Mouse (Mus musculus) hindbrain, embryonic 12.5 days (tissue): ENCODE measurements at regions not wholly inside any gene's neighbourhood (a gene's known extent, or its start where the extent isn't known, plus 50 kb on each side); places are given as distances from the start of the nearest gene placed in this dataset.

ENCODE experiments used
- ATAC-seq: fragments of 200-750 bp; cut with Nextera tagmentation; 2 replicates; pipeline ENCODE4 v1.8.0; 2017; ENCODE audit warnings: moderate TSS enrichment; ENCODE audit not compliant: low FRiP score
- H3K27ac ChIP-seq: fragments of 300-500 bp; sonication (generic); 2 replicates; pipeline ENCODE4 v1.5.1; 2016; ENCODE audit warnings: mild to moderate bottlenecking
- H3K27me3 ChIP-seq: fragments of 300-500 bp; sonication (generic); 2 replicates; pipeline ENCODE4 v1.6.1; 2016; ENCODE audit warnings: mild to moderate bottlenecking
- H3K36me3 ChIP-seq: fragments of 300-500 bp; sonication (generic); 2 replicates; pipeline ENCODE4 v1.6.1; 2016; ENCODE audit warnings: mild to moderate bottlenecking
- H3K4me1 ChIP-seq: fragments of 300-500 bp; sonication (generic); 2 replicates; pipeline ENCODE4 v1.6.1; 2016
- H3K4me2 ChIP-seq: fragments of 300-500 bp; sonication (generic); replicated peaks from 2 replicates; pipeline ENCODE4 v1.6.1; 2016; ENCODE audit warnings: mild to moderate bottlenecking
- H3K4me3 ChIP-seq: fragments of 300-500 bp; sonication (generic); 2 replicates; pipeline ENCODE4 v1.5.1; 2016; ENCODE audit warnings: mild to moderate bottlenecking
- H3K9ac ChIP-seq: fragments of 300-500 bp; sonication (generic); 2 replicates; pipeline ENCODE4 v1.6.1; 2016; ENCODE audit warnings: mild to moderate bottlenecking, moderate library complexity
- H3K9me3 ChIP-seq: fragments of 300-500 bp; sonication (generic); replicated peaks from 2 replicates; pipeline ENCODE4 v1.6.1; 2016; ENCODE audit warnings: mild to moderate bottlenecking
- WGBS: fragments of 180-500 bp; shearing (Covaris S2); methylation state at CpG from one replicate; pipeline ENCODE4 v1.1.7; 2016; 5-methylcytosine and 5-hydroxymethylcytosine counted together

- H3K27me3 ChIP-seq: no peaks in the 10 kb centered on the region
- 0 out of 2 replicates have a peak, but pooled peaks cover 6% of the 10 kb centered on the region for H3K4me1 ChIP-seq
- no peaks in the 10 kb centered on the region for H3K36me3 ChIP-seq
- H3K27ac ChIP-seq: no peak overlapping the region
- ATAC-seq: no peak
- WGBS: 86% methylated on average over 3 of the region's 3 CpGs
- H3K9me3 ChIP-seq: no peaks in the 10 kb centered on the region
- no peak overlapping the region for H3K4me3 ChIP-seq
- no peak overlapping the region for H3K9ac ChIP-seq
- no peak overlapping the region for H3K4me2 ChIP-seq
Observed at GRCm38 (mm10) chr9:120758003-120758402, 171.0 kb upstream of the Ctnnb1 start.

GRCm38 (mm10) chr9:120758632-120759031, 170.4 kb upstream of the Ctnnb1 start:
- no peak overlapping the region for H3K9ac ChIP-seq
- H3K4me3 ChIP-seq: no peak overlapping the region
- WGBS: 75% methylated on average over 1 of the region's 1 CpGs
- no peak for ATAC-seq
- no peaks in the 10 kb centered on the region for H3K9me3 ChIP-seq
- 0 out of 2 replicates have a peak, but pooled peaks cover 6% of the 10 kb centered on the region for H3K4me1 ChIP-seq
- H3K36me3 ChIP-seq: no peaks in the 10 kb centered on the region
- H3K4me2 ChIP-seq: no peak overlapping the region
- no peaks in the 10 kb centered on the region for H3K27me3 ChIP-seq
- no peak overlapping the region for H3K27ac ChIP-seq

GRCm38 (mm10) chr9:120759771-120760170, 169.2 kb upstream of the Ctnnb1 start:
- no peaks in the 10 kb centered on the region for H3K36me3 ChIP-seq
- no peaks in the 10 kb centered on the region for H3K27me3 ChIP-seq
- H3K27ac ChIP-seq: peak overlapping the region; percentile 8; the same call in 1 of the 2 replicates
- 37% methylated on average over 5 of the region's 5 CpGs for WGBS
- no peaks in the 10 kb centered on the region for H3K9me3 ChIP-seq
- no peak overlapping the region for H3K4me3 ChIP-seq
- ATAC-seq: peak; percentile 81
- H3K4me2 ChIP-seq: no peak overlapping the region
- 0 out of 2 replicates have a peak, but pooled peaks cover 6% of the 10 kb centered on the region for H3K4me1 ChIP-seq
- no peak overlapping the region for H3K9ac ChIP-seq

GRCm38 (mm10) chr9:120763802-120764201, 165.2 kb upstream of the Ctnnb1 start:
- Histone ChIP-seq H3K4me3 (no peak overlapping the region), H3K36me3 (no peaks in the 10 kb centered on the region), H3K9ac (no peak overlapping the region), H3K4me1 (0 out of 2 replicates have a peak, but pooled peaks cover 6% of the 10 kb centered on the region), H3K27me3 (no peaks in the 10 kb centered on the region), H3K4me2 (no peak overlapping the region), H3K27ac (no peak overlapping the region), H3K9me3 (no peaks in the 10 kb centered on the region)
- 74% methylated on average over 2 of the region's 2 CpGs for WGBS
- ATAC-seq: no peak

GRCm38 (mm10) chr9:120764663-120765062, 164.4 kb upstream of the Ctnnb1 start:
- no peak overlapping the region for H3K9ac ChIP-seq
- H3K4me3 ChIP-seq: no peak overlapping the region
- H3K4me1 ChIP-seq: peaks cover 11% of the 10 kb centered on the region
- no peaks in the 10 kb centered on the region for H3K9me3 ChIP-seq
- H3K4me2 ChIP-seq: no peak overlapping the region
- WGBS: 77% methylated on average over 9 of the region's 9 CpGs
- H3K27ac ChIP-seq: no peak overlapping the region
- H3K27me3 ChIP-seq: no peaks in the 10 kb centered on the region
- ATAC-seq: no peak
- no peaks in the 10 kb centered on the region for H3K36me3 ChIP-seq

- H3K36me3 ChIP-seq: no peaks in the 10 kb centered on the region
- no peaks in the 10 kb centered on the region for H3K27me3 ChIP-seq
- no peak overlapping the region for H3K4me2 ChIP-seq
- WGBS: 86% methylated on average over 4 of the region's 4 CpGs
- peaks cover 11% of the 10 kb centered on the region for H3K4me1 ChIP-seq
- no peak overlapping the region for H3K27ac ChIP-seq
- no peak for ATAC-seq
- no peaks in the 10 kb centered on the region for H3K9me3 ChIP-seq
- no peak overlapping the region for H3K4me3 ChIP-seq
- H3K9ac ChIP-seq: no peak overlapping the region
Observed at GRCm38 (mm10) chr9:120765292-120765691, 163.7 kb upstream of the Ctnnb1 start.

GRCm38 (mm10) chr9:120766881-120767280, 162.1 kb upstream of the Ctnnb1 start:
- Histone ChIP-seq H3K4me1 (peaks cover 14% of the 10 kb centered on the region), H3K9me3 (no peaks in the 10 kb centered on the region), H3K4me2 (no peak overlapping the region), H3K27me3 (no peaks in the 10 kb centered on the region), H3K4me3 (no peak overlapping the region), H3K9ac (no peak overlapping the region), H3K36me3 (no peaks in the 10 kb centered on the region), H3K27ac (no peak overlapping the region)
- ATAC-seq: no peak
- 77% methylated on average over 2 of the region's 2 CpGs for WGBS

- H3K4me1 ChIP-seq: peaks cover 14% of the 10 kb centered on the region
- no peaks in the 10 kb centered on the region for H3K27me3 ChIP-seq
- H3K9ac ChIP-seq: no peak overlapping the region
- no peak for ATAC-seq
- H3K9me3 ChIP-seq: no peaks in the 10 kb centered on the region
- H3K4me2 ChIP-seq: no peak overlapping the region
- no peaks in the 10 kb centered on the region for H3K36me3 ChIP-seq
- H3K27ac ChIP-seq: no peak overlapping the region
- 94% methylated on average over 4 of the region's 4 CpGs for WGBS
- H3K4me3 ChIP-seq: no peak overlapping the region
Observed at GRCm38 (mm10) chr9:120767396-120767795, 161.6 kb upstream of the Ctnnb1 start.

- WGBS: 85% methylated on average over 8 of the region's 8 CpGs
- no peak for ATAC-seq
- H3K9me3 ChIP-seq: no peaks in the 10 kb centered on the region
- H3K4me3 ChIP-seq: no peak overlapping the region
- no peak overlapping the region for H3K9ac ChIP-seq
- peaks cover 14% of the 10 kb centered on the region for H3K4me1 ChIP-seq
- no peak overlapping the region for H3K4me2 ChIP-seq
- H3K36me3 ChIP-seq: no peaks in the 10 kb centered on the region
- H3K27ac ChIP-seq: 0 out of 2 replicates have a peak overlapping the region, but pooled peaks have one; percentile 48
- H3K27me3 ChIP-seq: no peaks in the 10 kb centered on the region
Observed at GRCm38 (mm10) chr9:120769056-120769455, 160.0 kb upstream of the Ctnnb1 start.

GRCm38 (mm10) chr9:120769679-120770078, 159.3 kb upstream of the Ctnnb1 start:
- H3K27me3 ChIP-seq: no peaks in the 10 kb centered on the region
- no peak overlapping the region for H3K4me2 ChIP-seq
- H3K4me3 ChIP-seq: no peak overlapping the region
- WGBS: 33% methylated on average over 7 of the region's 7 CpGs
- peaks cover 14% of the 10 kb centered on the region for H3K4me1 ChIP-seq
- no peaks in the 10 kb centered on the region for H3K36me3 ChIP-seq
- no peak for ATAC-seq
- peak overlapping the region; percentile 48; the same call in 1 of the 2 replicates for H3K27ac ChIP-seq
- no peaks in the 10 kb centered on the region for H3K9me3 ChIP-seq
- no peak overlapping the region for H3K9ac ChIP-seq

- no peak overlapping the region for H3K4me3 ChIP-seq
- H3K4me2 ChIP-seq: no peak overlapping the region
- no peaks in the 10 kb centered on the region for H3K27me3 ChIP-seq
- no peak overlapping the region for H3K9ac ChIP-seq
- H3K27ac ChIP-seq: no peak overlapping the region
- H3K36me3 ChIP-seq: no peaks in the 10 kb centered on the region
- ATAC-seq: no peak
- H3K9me3 ChIP-seq: no peaks in the 10 kb centered on the region
- WGBS: 87% methylated on average over 1 of the region's 1 CpGs
- peaks cover 14% of the 10 kb centered on the region for H3K4me1 ChIP-seq
Observed at GRCm38 (mm10) chr9:120770886-120771285, 158.1 kb upstream of the Ctnnb1 start.

GRCm38 (mm10) chr9:120771896-120772530, 157.0 kb upstream of the Ctnnb1 start:
- Histone ChIP-seq H3K27ac (0 out of 2 replicates have a peak overlapping the region, but pooled peaks have one; percentile 7), H3K36me3 (no peaks in the 10 kb centered on the region), H3K4me2 (no peak overlapping the region), H3K9ac (no peak overlapping the region), H3K4me3 (no peak overlapping the region), H3K27me3 (no peaks in the 10 kb centered on the region), H3K9me3 (no peaks in the 10 kb centered on the region), H3K4me1 (peaks cover 20% of the 10 kb centered on the region)
- ATAC-seq: no peak
- WGBS: 58% methylated on average over 4 of the region's 4 CpGs

- H3K4me3 ChIP-seq: no peak overlapping the region
- WGBS: 100% methylated on average over 1 of the region's 1 CpGs
- H3K27me3 ChIP-seq: no peaks in the 10 kb centered on the region
- H3K9me3 ChIP-seq: no peaks in the 10 kb centered on the region
- no peak for ATAC-seq
- no peaks in the 10 kb centered on the region for H3K36me3 ChIP-seq
- no peak overlapping the region for H3K27ac ChIP-seq
- no peak overlapping the region for H3K9ac ChIP-seq
- H3K4me2 ChIP-seq: no peak overlapping the region
- peaks cover 16% of the 10 kb centered on the region for H3K4me1 ChIP-seq
Observed at GRCm38 (mm10) chr9:120774251-120774650, 154.8 kb upstream of the Ctnnb1 start.
